9 mouse cellular contexts compared by ENCODE assay signal in the genomic region with DNA sequence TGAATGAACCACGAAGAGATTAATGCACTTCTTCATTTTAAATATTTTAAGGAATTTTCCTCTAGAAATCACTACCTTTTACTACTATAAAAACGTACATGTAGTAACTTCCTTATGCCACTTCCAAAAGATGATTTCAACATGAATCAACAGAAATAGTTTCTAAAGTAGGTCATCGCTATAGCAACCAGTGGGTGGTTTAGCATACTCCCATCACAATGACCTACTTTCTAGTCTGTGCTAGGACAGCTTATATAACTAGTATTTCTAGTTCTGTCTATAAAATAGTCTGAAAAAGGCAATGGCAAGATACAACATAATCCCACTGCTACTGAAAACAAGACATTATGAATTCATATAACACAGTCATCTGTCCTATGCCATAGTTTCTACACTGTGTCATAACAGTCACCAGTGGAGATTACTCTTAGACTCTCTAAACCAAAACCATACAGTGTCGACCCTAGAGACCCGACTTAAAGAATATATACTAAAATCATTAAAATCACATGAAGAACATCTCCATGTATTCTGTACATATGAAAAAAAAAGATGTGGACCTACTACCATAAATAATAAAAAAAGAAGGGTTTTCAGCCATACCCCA. TPM values are rescaled to one million over a fixed set of nuclear protein-coding genes. Genes with fewer than 3 reads are reported as not detected.
DNase-seq lines count a peak whose midpoint lies in the region; ATAC-seq and TF ChIP-seq lines count a peak whose summit lies in the region.
"Had no signal": no experiment of that assay in that cellular context is flagged by ENCODE, and none has a peak within 500 bp of the region (broad histone marks: within the 10 kb centered on the region; RNA-seq: fewer than 3 reads in every experiment).

No protein-coding gene starts in this region.

- no peak for TF ChIP-seq CTCF in liver, adult 2 months (IDR thresholded peaks at IDR 0.05; ENCODE audit: low read depth, low read length)

- H3K36me3 ChIP-seq in liver, adult 2 months (ENCODE audit: control insufficient read depth, insufficient read depth, low read length) = no peaks in the 10 kb centered on the region
- no peaks in the 10 kb centered on the region for H3K36me3 ChIP-seq in liver, embryonic 11.5 days (ENCODE audit: control insufficient read depth, insufficient read depth, low read length)
- no peaks in the 10 kb centered on the region for H3K36me3 ChIP-seq in myocyte (ENCODE audit: control insufficient read depth, insufficient read depth)

- H3K4me1 ChIP-seq in liver, adult 2 months (ENCODE audit: control insufficient read depth, insufficient read depth, low read length) = peaks cover 14% of the 10 kb centered on the region; the same call in 1 of the 2 replicates
- no peaks in the 10 kb centered on the region for H3K4me1 ChIP-seq in liver, embryonic 11.5 days (replicated peaks; ENCODE audit: control insufficient read depth, insufficient read depth, low read length)

- H3K9me3 ChIP-seq in liver, embryonic 11.5 days (ENCODE audit: control insufficient read depth, low read length) = no peaks in the 10 kb centered on the region

- peaks cover 21% of the 10 kb centered on the region for H3K79me2 ChIP-seq in liver, adult 2 months (ENCODE audit: control insufficient read depth, insufficient read depth, low read length)
- H3K79me2 ChIP-seq in myocyte (ENCODE audit: control insufficient read depth, insufficient read depth) = no peaks in the 10 kb centered on the region

- no peak overlapping the region for H3K4me2 ChIP-seq in liver, embryonic 11.5 days
- H3K4me2 ChIP-seq in myocyte (ENCODE audit: low read depth) = peak overlapping the region; percentile 36

- no peak overlapping the region for H3ac ChIP-seq in myocyte (ENCODE audit: control insufficient read depth, insufficient read length)

- ATAC-seq in liver, embryonic 11.5 days (replicated peaks; ENCODE audit: low FRiP score) = no peak

- TF ChIP-seq POLR2A in liver, adult 2 months (IDR thresholded peaks at IDR 0.05; ENCODE audit: extremely low read depth, insufficient read depth, low read length) = no peak
- no peak for TF ChIP-seq POLR2A in myocyte (IDR thresholded peaks at IDR 0.05; ENCODE audit: insufficient read length, low read depth)

- WGBS in liver, adult 2 months = 30% methylated on average over 5 of the region's 5 CpGs
- 84% methylated on average over 5 of the region's 5 CpGs for WGBS in liver, embryonic 11.5 days

- no peak overlapping the region for H3K4me3 ChIP-seq in liver, adult 2 months (ENCODE audit: insufficient read depth, low read depth, low read length)
- H3K4me3 ChIP-seq in liver, embryonic 11.5 days (ENCODE audit: low read depth, low read length) = no peak overlapping the region
- no peak overlapping the region for H3K4me3 ChIP-seq in myocyte

- no peak overlapping the region for H3K27ac ChIP-seq in liver, adult 2 months (replicated peaks; ENCODE audit: insufficient read depth, low read depth, low read length)
- no peak overlapping the region for H3K27ac ChIP-seq in liver, embryonic 11.5 days (ENCODE audit: low read depth, low read length)

- no peaks in the 10 kb centered on the region for H3K27me3 ChIP-seq in liver, adult 2 months (ENCODE audit: control insufficient read depth, insufficient read depth, low read length)
- no peaks in the 10 kb centered on the region for H3K27me3 ChIP-seq in liver, embryonic 11.5 days (replicated peaks; ENCODE audit: control insufficient read depth, insufficient read depth, low read length)
- H3K27me3 ChIP-seq in myocyte (ENCODE audit: control insufficient read depth, insufficient read depth, insufficient read length) = no peaks in the 10 kb centered on the region

- H3K9ac ChIP-seq in liver, adult 2 months (ENCODE audit: low read depth, low read length) = no peak overlapping the region
- H3K9ac ChIP-seq in liver, embryonic 11.5 days (ENCODE audit: low read depth, low read length) = no peak overlapping the region

- peak; percentile 67 to 68 for DNase-seq in heart, adult 18-20 months
- DNase-seq in heart, adult 11 months = no peak
- peak; percentile 94 for DNase-seq in liver, adult 2 months (ENCODE audit: extremely low read depth, low read depth, low spot score)
- DNase-seq in liver, embryonic 11.5 days (ENCODE audit: low spot score) = no peak
- DNase-seq in adipocyte (ENCODE audit: low spot score) = peak; percentile 46
- DNase-seq in urinary bladder, postnatal 4 days (ENCODE audit: low spot score in 2 of 2) = no peak
- DNase-seq in frontal cortex, postnatal 25 days (ENCODE audit: low spot score in 2 of 2) = no peak
- DNase-seq: right cerebral cortex, postnatal 14 days had no signal

TF ChIP-seq in myocyte, 11 proteins besides CTCF, POLR2A, EP300 and RAD21:
- no peak for TF ChIP-seq E2F4 (IDR thresholded peaks at IDR 0.05; ENCODE audit: insufficient read depth)
- no peak for TF ChIP-seq TCF12 (IDR thresholded peaks at IDR 0.05; ENCODE audit: insufficient read depth, poor library complexity, severe bottlenecking)
- no peak for TF ChIP-seq MYOD1 (IDR thresholded peaks at IDR 0.05; ENCODE audit: control insufficient read depth in 1 of 3, insufficient read length in 2 of 3, low read depth in 2 of 3)
- TF ChIP-seq POLR2AphosphoS2 (IDR thresholded peaks at IDR 0.05; ENCODE audit: insufficient read length, low read depth) = no peak
- TF ChIP-seq REST (IDR thresholded peaks at IDR 0.05; ENCODE audit: insufficient read depth, insufficient read length) = no peak
- no peak for TF ChIP-seq MAX (IDR thresholded peaks at IDR 0.05; ENCODE audit: low read depth)
- no peak for TF ChIP-seq TCF3 (IDR thresholded peaks at IDR 0.05; ENCODE audit: insufficient read length, low read depth)
- TF ChIP-seq CEBPB (IDR thresholded peaks at IDR 0.05; ENCODE audit: insufficient read depth, poor library complexity, severe bottlenecking) = no peak
- TF ChIP-seq USF1 (IDR thresholded peaks at IDR 0.05; ENCODE audit: low read depth) = no peak
- no peak for TF ChIP-seq SRF (IDR thresholded peaks at IDR 0.05; ENCODE audit: control insufficient read depth, insufficient read length, low read depth)
- TF ChIP-seq MYOG (IDR thresholded peaks at IDR 0.05; ENCODE audit: control insufficient read depth in 1 of 3, insufficient read depth in 1 of 3, insufficient read length in 2 of 3, low read depth in 2 of 3) = no peak

RNA-seq across cellular contexts. Expression of gene Cry1, which starts 23.0 kb away (rescaled TPM):
- total RNA-seq in heart, adult 18-20 months (2021) = 10 to 100 TPM in 1 of 2 experiments, 1 to 10 TPM in 1; 9.2 to 10.8 TPM
- 1.9 and 3.0 TPM in 2 replicates for total RNA-seq in liver, adult 2 months (2014; rRNA removed)
- polyA plus RNA-seq in liver, adult 2 months (2012; rRNA removed) = 5.2 and 27.1 TPM in 2 replicates
- 20.4 and 22.1 TPM in 2 replicates for polyA plus RNA-seq in liver, embryonic 11.5 days (2014; fragmentation: Nextera tagmentation; extraction: Ambion mirVana)
- 6.1 TPM for polyA plus RNA-seq in myocyte (2012; fragmentation: generic; extraction: Trizol)

RNA-seq across cellular contexts. Expression of gene Mterf2, which starts 34.0 kb away (rescaled TPM):
- 10 to 100 TPM; 23.9 to 24.5 TPM for total RNA-seq in heart, adult 18-20 months (2021)
- 8.4 and 9.6 TPM in 2 replicates for total RNA-seq in liver, adult 2 months (2014; rRNA removed)
- polyA plus RNA-seq in liver, adult 2 months (2012; rRNA removed) = 1.0 and 1.9 TPM in 2 replicates
- 14.9 and 16.2 TPM in 2 replicates for polyA plus RNA-seq in liver, embryonic 11.5 days (2014; fragmentation: Nextera tagmentation; extraction: Ambion mirVana)
- 3.9 TPM for polyA plus RNA-seq in myocyte (2012; fragmentation: generic; extraction: Trizol)

RNA-seq across cellular contexts. Expression of gene Tmem263, which starts 59.4 kb away (rescaled TPM):
- 10 to 100 TPM; 14.7 to 15.6 TPM for total RNA-seq in heart, adult 18-20 months (2021)
- 5.5 and 5.7 TPM in 2 replicates for total RNA-seq in liver, adult 2 months (2014; rRNA removed)
- 2.3 and 3.3 TPM in 2 replicates for polyA plus RNA-seq in liver, adult 2 months (2012; rRNA removed)
- 45.5 and 45.8 TPM in 2 replicates for polyA plus RNA-seq in liver, embryonic 11.5 days (2014; fragmentation: Nextera tagmentation; extraction: Ambion mirVana)
- 12.6 TPM for polyA plus RNA-seq in myocyte (2012; fragmentation: generic; extraction: Trizol)

RNA-seq across cellular contexts. Expression of gene Fhl4, which starts 59.6 kb away (rescaled TPM):
- total RNA-seq in heart, adult 18-20 months (2021) = under 1 TPM; 0.31 to 0.50 TPM
- 0.13 and 0.18 TPM in 2 replicates for total RNA-seq in liver, adult 2 months (2014; rRNA removed)
- 0.02 TPM in 1 of 2 replicates, not detected in the other for polyA plus RNA-seq in liver, adult 2 months (2012; rRNA removed)
- polyA plus RNA-seq in liver, embryonic 11.5 days (2014; fragmentation: Nextera tagmentation; extraction: Ambion mirVana) = 0.44 and 1.3 TPM in 2 replicates
- polyA plus RNA-seq in myocyte (2012; fragmentation: generic; extraction: Trizol) = 0.24 TPM

Comparison
In these comparisons a context has a peak if more than half of its experiments do, and no peak if none do; other contexts are left out.
1. DNase-seq: peak in heart, adult 18-20 months (2 of 2), liver, adult 2 months (single experiment) and adipocyte (single experiment); none in heart, adult 11 months (single experiment), liver, embryonic 11.5 days (single experiment), urinary bladder, postnatal 4 days (0 of 2) and frontal cortex, postnatal 25 days (0 of 2).